Mouse (Mus musculus) embryonic fibroblast, embryonic 13.5 days (primary cell): ENCODE data around the gene Ctsl. TPM values are rescaled to one million over a fixed set of nuclear protein-coding genes. Genes with fewer than 3 reads are reported as not detected.

Experiments
- H3K27ac ChIP-seq: 2 replicates; pipeline ENCODE4 v1.5.1; 2012; ENCODE audit warnings: low read length, control low read depth, inconsistent platforms; ENCODE audit not compliant: insufficient read depth
- H3K4me1 ChIP-seq: 2 replicates; pipeline ENCODE4 v1.6.1; 2011; ENCODE audit warnings: low read length; ENCODE audit not compliant: control insufficient read depth, insufficient read depth
- H3K4me3 ChIP-seq: 2 replicates; pipeline ENCODE4 v1.5.1; 2011; ENCODE audit warnings: mild to moderate bottlenecking, control low read depth, low read length; ENCODE audit not compliant: insufficient read depth
- CTCF ChIP-seq: IDR thresholded peaks from 2 replicates; pipeline ENCODE4 v1.5.1; 2011; ENCODE audit warnings: mild to moderate bottlenecking, control low read depth, low read length, moderate library complexity, borderline replicate concordance; ENCODE audit not compliant: insufficient read depth
- POLR2A ChIP-seq: IDR thresholded peaks from 2 replicates; pipeline ENCODE4 v1.6.1; 2011; ENCODE audit warnings: low read depth, mild to moderate bottlenecking, control low read depth, low read length, moderate library complexity
- polyA plus RNA-seq: library from polyadenylated mRNA; stranded (reverse); fragments of >200 nt; gene quantifications from 2 replicates; pipeline ENCODE4 v1.2.4, GENCODE M21; 2011; ENCODE audit warnings: low read depth; ENCODE audit not compliant: missing spikeins, insufficient read length

The Ctsl gene
- polyA plus RNA-seq, 1 experiment: 713 TPM

DNA sequence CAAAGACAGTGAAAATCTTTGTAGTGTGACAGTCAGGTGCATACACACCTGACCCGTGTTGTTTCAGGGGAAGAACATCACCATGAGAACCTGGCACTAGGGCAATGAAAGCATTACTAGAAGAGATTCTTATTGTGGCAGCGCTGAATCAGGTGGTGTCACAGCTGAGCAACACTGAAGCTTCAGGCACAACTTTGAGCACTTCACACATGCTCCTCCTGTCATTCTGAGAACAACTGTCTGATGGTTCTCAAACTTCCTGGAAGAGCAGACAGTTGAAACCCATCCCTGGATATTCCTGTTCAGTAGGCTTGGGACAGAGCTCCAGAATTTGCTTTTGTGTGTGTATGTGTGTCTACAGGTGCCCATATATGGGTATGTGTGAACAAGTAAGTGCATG lies 5.8 kb upstream of the Ctsl start:
- no peak overlapping the region for H3K4me3 ChIP-seq
- H3K4me1 ChIP-seq: no peaks in the 10 kb centered on the region
- TF ChIP-seq CTCF (no peak), POLR2A (no peak)
- H3K27ac ChIP-seq: no peak overlapping the region

DNA sequence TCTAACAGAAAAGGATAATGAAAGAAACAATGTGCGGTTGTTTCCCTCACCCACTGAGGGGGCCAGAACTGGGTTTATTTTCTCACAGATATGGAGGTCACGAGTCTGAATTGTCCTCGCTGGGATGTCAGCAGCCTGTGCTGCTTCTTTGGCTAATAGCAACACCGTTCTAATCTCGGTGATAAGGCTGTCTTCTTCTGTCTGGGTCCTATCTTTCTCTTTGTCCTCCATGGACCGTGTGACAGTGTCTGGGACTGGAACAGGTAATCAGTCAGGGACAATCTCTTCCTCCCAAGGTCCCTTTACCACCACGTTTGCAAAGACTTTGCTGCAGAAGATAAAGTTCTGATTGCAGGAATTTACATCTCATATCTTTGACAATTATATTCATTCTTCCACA lies 4.5 kb upstream of the Ctsl start:
- TF ChIP-seq CTCF (no peak), POLR2A (no peak)
- H3K27ac ChIP-seq: no peak overlapping the region
- no peaks in the 10 kb centered on the region for H3K4me1 ChIP-seq
- H3K4me3 ChIP-seq: no peak overlapping the region

DNA sequence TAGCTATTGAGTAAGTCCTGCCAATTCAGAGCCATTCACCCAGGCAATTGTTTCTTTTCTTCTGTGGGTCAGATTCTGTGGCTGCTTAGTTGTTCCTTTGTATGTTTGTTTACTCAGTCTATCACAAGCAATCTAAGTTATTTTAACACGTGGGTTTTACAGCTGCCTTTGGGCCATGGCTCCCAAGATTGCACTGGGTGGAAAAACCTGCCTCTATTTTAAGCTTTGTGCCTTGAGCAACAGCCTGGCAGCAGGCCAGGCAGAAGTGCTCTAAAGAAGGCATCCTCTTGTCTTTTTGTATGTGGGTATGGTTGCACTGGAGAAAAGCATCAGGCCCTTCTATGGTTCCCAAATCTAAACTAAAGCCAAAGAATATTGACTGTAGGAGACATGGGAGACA lies 3.0 kb upstream of the Ctsl start:
- no peak for TF ChIP-seq CTCF
- TF ChIP-seq POLR2A: no peak
- no peak overlapping the region for H3K4me3 ChIP-seq

DNA sequence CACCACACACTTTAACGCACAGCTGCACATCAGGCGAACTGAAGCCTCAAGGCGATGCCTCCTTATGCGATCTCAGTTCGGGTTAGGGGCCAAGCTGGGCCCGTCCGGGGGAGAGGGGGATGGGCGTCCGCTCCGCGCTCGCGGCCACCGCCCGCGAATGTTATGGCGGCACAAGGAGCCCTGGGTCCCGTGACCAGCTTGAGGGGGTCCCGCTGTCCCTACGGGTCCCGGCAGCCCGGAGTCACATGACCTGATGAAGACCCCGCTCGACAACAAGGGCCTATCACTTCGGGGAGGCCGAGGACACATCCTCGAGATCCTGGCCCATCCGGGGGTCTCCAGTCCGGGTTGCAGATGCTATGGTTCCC lies 901 bp downstream of the Ctsl start:
- no peak for TF ChIP-seq POLR2A
- no peak for TF ChIP-seq CTCF
- no peak overlapping the region for H3K27ac ChIP-seq
- H3K4me3 ChIP-seq: peak overlapping the region; percentile 91
- H3K4me1 ChIP-seq: peaks cover 5% of the 10 kb centered on the region; the same call in 1 of the 2 replicates

More for the DNA sequence above, 3.0 kb upstream of the Ctsl start:
- Histone ChIP-seq H3K4me1 (no peaks in the 10 kb centered on the region), H3K27ac (no peak overlapping the region)

DNA sequence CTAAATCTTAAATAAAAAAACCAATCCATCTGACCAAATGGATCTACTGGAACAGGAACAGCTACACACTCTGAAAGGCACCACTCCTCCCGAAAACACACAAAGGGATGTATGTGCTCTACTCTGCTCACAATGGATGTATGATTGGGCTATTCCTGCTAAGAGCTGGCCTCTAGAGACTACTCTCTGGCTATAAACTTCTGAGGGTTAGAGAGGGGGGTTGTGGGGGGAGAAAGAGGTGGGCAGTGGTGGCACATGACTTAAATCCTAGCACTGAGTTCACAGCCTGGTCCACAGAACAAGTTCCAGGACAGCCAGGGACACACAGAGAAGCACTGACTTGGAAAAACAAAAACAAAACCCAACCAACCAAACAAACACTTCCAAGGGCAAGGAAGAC lies 2.1 kb downstream of the Ctsl start:
- H3K4me1 ChIP-seq: peaks cover 5% of the 10 kb centered on the region; the same call in 1 of the 2 replicates
- peak overlapping the region; percentile 91 for H3K4me3 ChIP-seq
- H3K27ac ChIP-seq: no peak overlapping the region
- TF ChIP-seq CTCF (no peak), POLR2A (no peak)

DNA sequence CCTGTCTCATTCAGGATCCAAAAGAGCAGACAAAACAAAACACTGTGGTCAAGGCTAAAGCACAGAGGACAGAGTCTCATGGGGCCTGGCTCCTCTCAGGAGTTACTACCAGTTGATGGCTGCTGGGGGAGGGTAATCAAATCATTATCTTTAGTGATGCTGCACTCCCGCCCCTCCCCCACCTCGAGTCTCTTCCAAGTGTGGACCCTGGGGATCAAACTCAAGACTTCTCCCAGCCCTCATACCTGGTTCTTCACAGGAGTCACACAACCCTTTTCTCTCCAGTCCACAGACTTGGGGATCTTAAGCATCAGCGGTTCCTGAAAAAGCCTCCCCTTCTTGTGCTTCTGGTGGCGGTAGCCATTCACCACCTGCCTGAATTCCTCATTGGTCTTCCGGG lies 3.1 kb downstream of the Ctsl start:
- H3K27ac ChIP-seq: no peak overlapping the region
- no peak overlapping the region for H3K4me3 ChIP-seq
- H3K4me1 ChIP-seq: peaks cover 5% of the 10 kb centered on the region; the same call in 1 of the 2 replicates
- no peak for TF ChIP-seq CTCF
- TF ChIP-seq POLR2A: no peak

DNA sequence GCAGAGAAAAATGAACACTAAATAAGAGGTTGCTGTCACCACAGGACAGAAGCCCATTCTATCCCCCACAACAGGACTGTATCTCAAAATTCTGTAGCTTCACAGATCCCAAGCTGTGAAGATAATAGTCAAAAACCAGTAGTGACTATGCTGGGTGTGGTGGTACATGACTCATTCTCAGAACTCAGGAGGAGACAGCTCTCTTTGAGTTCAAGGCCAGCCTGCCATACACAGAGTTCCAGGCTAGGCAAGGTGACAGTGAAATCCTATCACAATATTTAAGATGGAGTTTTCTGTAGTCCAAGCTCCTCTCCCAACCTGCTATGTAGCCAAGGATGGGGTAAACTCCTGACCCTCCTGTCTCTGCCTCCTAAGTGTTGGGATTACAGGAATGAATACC lies 5.4 kb downstream of the Ctsl start:
- Histone ChIP-seq H3K27ac (no peak overlapping the region), H3K4me1 (peaks cover 5% of the 10 kb centered on the region; the same call in 1 of the 2 replicates), H3K4me3 (no peak overlapping the region)
- TF ChIP-seq POLR2A (no peak), CTCF (no peak)

DNA sequence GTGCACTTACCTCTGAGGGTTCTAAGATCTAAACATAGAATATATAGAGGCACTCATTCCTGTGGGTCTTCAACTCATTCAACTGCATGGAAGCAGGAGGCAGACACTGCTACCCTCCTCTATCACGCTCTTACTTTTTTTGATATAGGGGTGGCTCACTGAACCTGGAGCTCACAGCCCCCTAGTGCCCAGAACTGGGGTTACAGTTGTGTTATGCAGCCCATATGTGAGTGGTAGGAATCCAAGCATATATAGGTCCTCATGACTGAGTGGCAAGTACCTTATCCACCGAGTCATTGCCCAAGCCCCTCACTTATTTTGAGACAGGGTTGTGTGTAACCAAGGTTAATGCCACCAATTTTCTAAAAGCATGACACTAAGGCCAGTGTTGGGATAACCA lies 6.4 kb downstream of the Ctsl start:
- Histone ChIP-seq H3K4me1 (peaks cover 5% of the 10 kb centered on the region; the same call in 1 of the 2 replicates), H3K4me3 (no peak overlapping the region), H3K27ac (no peak overlapping the region)
- no peak for TF ChIP-seq CTCF
- TF ChIP-seq POLR2A: no peak

DNA sequence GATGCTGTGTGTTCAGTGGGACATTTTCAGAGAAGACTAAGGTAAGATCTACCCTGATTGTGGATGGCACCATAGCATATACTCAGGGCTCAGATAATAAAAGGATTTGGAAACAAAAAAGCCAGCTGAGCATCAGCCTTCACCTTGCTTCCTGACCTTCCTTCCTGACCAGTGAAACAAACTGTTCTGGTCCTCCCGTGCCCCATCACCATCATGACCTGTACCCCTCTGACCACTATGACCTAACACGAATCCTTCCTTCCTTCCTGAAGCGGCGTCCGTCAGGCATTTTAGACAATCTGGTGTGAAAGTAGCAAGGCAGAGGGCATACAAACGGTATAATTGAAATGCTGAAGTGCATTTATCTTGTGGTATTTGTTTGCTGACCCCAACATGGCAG lies 8.6 kb downstream of the Ctsl start:
- Histone ChIP-seq H3K27ac (no peak overlapping the region), H3K4me3 (no peak overlapping the region), H3K4me1 (peaks cover 5% of the 10 kb centered on the region; the same call in 1 of the 2 replicates)
- TF ChIP-seq CTCF (no peak), POLR2A (no peak)

DNA sequence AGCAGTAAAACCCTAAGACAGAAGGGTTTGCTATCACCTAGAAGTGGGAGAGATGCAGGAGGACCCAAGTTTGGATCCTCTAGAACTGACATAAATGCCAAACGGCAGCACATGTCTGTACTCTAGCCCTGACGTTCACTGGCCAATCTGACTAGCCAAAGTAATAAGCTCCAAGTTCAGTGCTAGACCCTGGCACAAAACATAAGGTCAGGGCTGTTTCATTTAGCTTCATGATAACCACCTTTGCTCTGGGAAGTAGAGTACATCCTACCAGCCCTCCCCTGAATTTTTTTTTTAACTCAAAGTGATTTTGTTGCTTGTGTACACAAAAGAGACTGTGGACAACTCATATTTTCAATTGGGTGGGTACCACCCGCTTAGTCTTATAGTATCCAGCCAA lies 9.7 kb downstream of the Ctsl start:
- Histone ChIP-seq H3K27ac (no peak overlapping the region), H3K4me1 (no peaks in the 10 kb centered on the region), H3K4me3 (no peak overlapping the region)
- no peak for TF ChIP-seq POLR2A
- TF ChIP-seq CTCF: no peak

DNA sequence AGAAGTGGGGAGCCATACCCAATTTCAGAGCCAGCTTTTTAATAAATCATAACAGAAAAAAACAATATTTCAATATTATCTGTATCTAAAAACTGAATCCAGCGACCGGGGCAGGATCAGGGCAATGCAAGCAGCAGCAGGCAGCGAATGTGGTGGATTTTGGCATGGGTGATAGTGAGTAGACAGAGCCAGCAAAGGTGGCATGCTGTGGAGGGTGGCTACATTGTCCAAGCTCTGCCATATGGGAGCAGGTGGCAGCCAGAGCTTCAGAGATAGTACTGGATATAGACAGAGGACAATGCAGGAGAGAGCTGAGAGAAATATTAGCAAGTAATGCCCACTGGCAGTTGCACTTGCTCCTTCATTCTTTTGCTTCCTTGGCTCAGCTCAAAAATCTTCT lies 11.0 kb downstream of the Ctsl start:
- no peak for TF ChIP-seq CTCF
- no peak for TF ChIP-seq POLR2A
- H3K27ac ChIP-seq: no peak overlapping the region
- no peak overlapping the region for H3K4me3 ChIP-seq
- no peaks in the 10 kb centered on the region for H3K4me1 ChIP-seq
